Mouse (Mus musculus) mouse embryonic stem cell (cell line): Measurements from ENCODE around the gene Aars.
"Not testable (repeated sequence)": the region's sequence is repeated elsewhere in the genome, so short reads cannot be mapped to it uniquely, and the experiment has no call there.

Experiments used
- in situ Hi-C, 2 experiments: fragments of 300-500 bp; cut with MboI; formaldehyde crosslinking; loops; 1 replicate in 1 of 2; 3 replicates in 1 of 2; pipeline ENCODE4 v1.14.3; 2019 to 2020; ENCODE audit warnings: low sequenced_read_pairs in 2 of 2, low pct_unique_long_range_greater_than_20kb in 1 of 2, mixed read lengths in 1 of 2; ENCODE audit not compliant: unreplicated experiment in 1 of 2

The Aars gene

GRCm38 (mm10) chr8:111048694-111049093 lies 15.8 kb downstream of the Aars start:
- in situ Hi-C loops = loop anchor here (5.0 to 10.0 kb wide), 3 partner anchors 64 to 234 kb away; no protein-coding TSS in a partner anchor

- in situ Hi-C loops = loop anchor here (5.0 to 10.0 kb wide), 3 partner anchors 64 to 234 kb away; no protein-coding TSS in a partner anchor
Measured at GRCm38 (mm10) chr8:111049106-111049505, 16.2 kb downstream of the Aars start.

GRCm38 (mm10) chr8:111053827-111054518 lies 21.0 kb downstream of the Aars start:
- in situ Hi-C loops = no loop called here

DNA sequence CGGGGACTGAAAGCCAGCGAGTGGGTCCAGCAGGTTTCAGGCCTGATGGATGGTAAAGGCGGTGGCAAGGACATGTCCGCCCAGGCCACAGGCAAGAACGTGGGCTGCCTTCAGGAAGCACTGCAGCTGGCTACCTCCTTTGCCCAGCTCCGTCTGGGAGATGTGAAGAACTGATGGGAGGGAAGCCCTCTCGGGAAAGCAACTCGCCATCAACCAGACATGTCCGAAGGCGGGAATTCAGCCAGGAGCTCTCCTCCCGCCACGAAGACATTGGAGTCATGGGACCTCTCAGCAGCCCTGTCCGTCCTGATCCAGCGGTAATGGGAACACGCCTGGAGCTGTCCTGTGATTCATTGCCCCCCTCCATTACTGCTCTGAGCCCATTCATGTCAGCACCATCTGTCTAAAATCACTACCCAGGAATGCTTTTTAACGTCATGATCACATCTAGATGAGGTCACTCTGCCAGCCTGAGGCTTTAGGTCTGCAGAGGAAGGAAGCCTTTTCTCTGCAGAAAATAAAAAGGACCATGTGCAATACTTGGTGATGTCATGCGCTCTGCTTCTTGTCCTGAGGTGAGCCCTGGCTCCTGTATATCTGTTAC lies 22.2 kb downstream of the Aars start:
- in situ Hi-C loops = no loop called here

- in situ Hi-C loops = no loop called here
Measured at GRCm38 (mm10) chr8:111055661-111056060, 22.7 kb downstream of the Aars start.

- in situ Hi-C loops = no loop called here
Measured at GRCm38 (mm10) chr8:111056158-111056663, 23.3 kb downstream of the Aars start, which contains the start of gene Exosc6. Gene Exosc6, plus strand, starts transcription at chr8:111056339.

DNA sequence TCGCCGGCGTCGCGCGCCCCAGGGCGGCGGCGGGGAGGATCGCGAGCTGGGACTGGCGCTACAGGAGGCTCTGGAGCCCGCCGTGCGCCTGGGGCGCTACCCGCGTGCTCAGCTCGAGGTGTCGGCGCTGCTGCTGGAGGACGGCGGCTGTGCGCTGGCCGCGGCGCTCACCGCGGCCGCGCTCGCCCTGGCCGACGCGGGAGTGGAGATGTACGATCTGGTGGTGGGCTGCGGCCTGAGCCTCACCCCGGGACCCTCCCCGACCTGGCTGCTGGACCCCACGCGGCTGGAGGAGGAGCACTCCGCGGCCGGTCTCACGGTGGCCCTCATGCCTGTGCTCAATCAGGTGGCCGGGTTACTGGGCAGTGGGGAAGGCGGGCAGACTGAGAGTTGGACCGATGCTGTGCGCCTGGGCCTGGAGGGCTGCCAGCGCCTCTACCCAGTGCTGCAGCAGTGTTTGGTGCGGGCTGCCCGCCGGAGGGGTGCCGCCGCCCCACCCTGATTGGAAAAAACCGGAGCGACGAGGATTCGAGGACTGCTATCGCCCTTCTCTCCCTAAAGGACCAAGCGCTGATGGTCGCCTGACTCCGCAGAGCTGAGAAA lies 23.8 kb downstream of the Aars start:
- in situ Hi-C loops = no loop called here

- in situ Hi-C loops = no loop called here
Measured at GRCm38 (mm10) chr8:111058946-111059572, 26.1 kb downstream of the Aars start.

- in situ Hi-C loops = no loop called here
Measured at GRCm38 (mm10) chr8:111061688-111062071, 28.7 kb downstream of the Aars start.

DNA sequence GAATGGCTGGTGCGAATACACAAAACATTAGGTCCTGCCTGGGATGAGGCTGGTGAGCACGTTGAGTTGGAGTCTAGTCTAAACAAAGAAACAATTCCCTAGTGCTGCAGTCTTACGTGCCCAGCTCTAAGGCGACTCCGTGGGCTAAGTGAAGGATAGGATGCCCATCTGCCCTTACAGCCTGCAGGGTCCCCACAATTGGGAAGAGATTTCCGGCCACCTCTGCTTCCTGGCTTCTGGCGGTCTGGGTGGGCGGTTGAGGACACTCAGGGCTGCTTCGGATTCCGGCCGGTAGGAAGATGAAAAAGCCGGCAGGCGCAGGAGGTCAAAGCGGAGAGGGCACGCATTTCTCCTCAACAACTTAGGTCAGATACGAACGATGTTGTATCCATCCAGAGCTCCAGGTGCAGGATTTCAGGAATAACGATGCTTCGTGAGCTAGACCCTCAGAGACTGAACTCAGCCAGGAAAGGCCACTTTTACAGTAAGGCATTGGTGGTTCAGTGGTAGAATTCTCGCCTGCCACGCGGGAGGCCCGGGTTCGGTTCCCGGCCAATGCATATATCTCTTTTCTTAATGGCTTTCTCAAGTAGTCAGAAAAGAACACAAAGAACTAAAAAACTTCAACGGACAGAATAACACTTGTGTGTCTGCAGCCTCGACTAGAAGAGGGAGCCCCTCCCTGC lies 29.3 kb downstream of the Aars start:
- in situ Hi-C loops = no loop called here

GRCm38 (mm10) chr8:111062893-111063292 lies 29.9 kb downstream of the Aars start:
- in situ Hi-C loops = no loop called here

- in situ Hi-C loops = no loop called here
Measured at GRCm38 (mm10) chr8:111066308-111066707, 33.4 kb downstream of the Aars start.

DNA sequence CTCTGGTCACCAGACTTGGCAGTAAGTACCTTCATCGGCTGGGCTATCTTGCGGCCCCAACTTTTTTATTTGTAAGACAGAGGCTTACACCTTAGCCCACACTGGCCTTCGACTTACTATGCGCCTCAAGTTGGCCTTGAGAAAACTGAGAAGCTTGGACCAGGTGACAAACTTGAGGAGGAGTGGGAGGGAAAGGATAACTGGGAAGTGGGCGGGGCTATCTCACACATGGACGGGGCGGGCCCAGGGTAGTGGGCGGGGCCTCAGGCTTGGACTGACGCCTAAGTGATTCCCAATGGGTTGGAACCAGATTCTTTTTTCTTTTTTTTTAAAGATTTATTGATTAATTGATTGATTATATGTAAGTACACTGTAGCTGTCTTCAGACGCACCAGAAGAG lies 34.5 kb downstream of the Aars start:
- in situ Hi-C loops = no loop called here

DNA sequence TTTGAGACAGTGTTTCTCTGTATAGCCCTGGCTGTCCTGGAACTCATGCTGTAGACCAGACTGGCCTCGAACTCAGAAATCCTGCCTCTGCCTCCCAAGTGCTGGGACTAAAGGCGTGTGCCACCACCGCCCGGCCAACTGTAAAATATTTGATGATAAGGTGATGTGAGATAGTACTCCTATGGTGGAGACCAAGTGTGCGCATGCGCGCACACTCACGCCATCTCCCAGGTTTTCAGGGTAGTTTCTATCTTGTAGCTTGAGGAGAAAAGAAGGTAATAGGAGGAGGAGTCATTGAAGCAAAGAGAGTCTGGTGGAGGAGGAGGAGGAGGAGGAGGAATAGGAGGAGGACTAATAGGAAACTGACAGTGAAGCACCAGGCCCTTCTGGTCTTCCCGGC lies 35.7 kb downstream of the Aars start:
- in situ Hi-C loops = not testable (repeated sequence)

- in situ Hi-C loops = no loop called here
Measured at GRCm38 (mm10) chr8:111075926-111076325, 43.0 kb downstream of the Aars start.

- in situ Hi-C loops = no loop called here
Measured at GRCm38 (mm10) chr8:111079461-111079860, 46.5 kb downstream of the Aars start.

DNA sequence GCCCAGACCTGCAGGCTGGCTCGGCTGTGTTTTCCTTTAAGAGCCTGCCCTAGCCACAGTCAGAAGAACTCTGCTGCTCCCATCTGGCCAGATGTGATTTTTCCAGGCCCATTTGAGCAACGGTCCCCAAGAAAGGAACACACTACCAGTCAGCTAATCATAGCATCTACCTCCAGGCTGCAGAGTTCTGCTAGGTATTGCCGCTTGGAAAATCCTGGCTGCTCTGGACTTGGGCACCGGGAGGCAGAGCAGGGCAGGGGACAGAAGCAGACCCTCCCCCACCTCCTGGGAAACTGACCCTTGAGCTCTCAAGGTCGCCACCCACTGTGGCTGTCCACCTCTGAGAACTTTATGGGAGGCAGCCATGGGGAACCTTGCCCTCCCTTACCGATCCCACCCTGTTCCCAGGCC lies 46.9 kb downstream of the Aars start:
- in situ Hi-C loops = no loop called here

DNA sequence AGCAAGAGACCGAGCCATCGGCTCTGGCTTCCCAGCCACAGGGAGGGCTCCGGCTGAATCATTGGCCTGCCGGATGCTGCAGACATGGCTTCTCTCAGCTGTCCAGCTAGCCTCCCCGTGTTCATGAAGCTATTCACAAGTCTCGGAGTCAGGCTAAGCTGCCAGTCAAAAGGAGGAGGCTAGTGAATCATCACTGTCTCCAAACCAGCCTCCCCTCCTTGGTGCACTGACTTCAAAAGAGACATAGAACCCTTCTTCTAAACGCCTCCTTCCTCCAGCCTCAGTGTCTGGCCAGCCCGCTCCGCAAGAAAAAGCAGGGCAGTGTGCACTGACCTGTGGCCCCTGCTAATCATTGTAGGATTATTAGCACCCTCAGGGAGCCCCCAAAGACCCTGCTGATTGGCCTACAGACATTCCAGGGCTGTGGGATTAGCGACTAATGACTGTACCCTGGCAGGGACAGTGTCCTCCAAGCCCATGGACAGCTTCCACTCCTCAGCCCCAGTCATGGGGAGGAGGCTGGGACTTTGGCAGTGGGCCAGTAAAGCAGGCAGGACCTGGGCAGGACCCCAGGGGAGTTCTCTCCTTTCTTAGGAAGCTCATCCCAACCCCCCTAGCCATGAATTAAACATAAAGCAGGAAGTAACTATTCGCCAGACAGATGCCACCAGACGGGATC lies 48.8 kb downstream of the Aars start:
- in situ Hi-C loops = no loop called here
